In genomic region chr17:3610928-3611780, GRCm38 (mm10) we compare ENCODE assay signal across 8 mouse cellular contexts. TPM values are rescaled to one million over a fixed set of nuclear protein-coding genes. Genes with fewer than 3 reads are reported as not detected.
DNase-seq lines count a peak whose midpoint lies in the region; ATAC-seq and TF ChIP-seq lines count a peak whose summit lies in the region.

No protein-coding gene starts in this region.

- ATAC-seq in embryonic facial prominence, embryonic 15.5 days (ENCODE audit: insufficient number of reproducible peaks, low FRiP score, low TSS enrichment, low read depth) = no peak
- peak; percentile 77 for ATAC-seq in neural tube, embryonic 12.5 days (ENCODE audit: low FRiP score, low read depth)

- no peaks in the 10 kb centered on the region for H3K27me3 ChIP-seq in embryonic facial prominence, embryonic 15.5 days
- H3K27me3 ChIP-seq in neural tube, embryonic 12.5 days (replicated peaks) = no peaks in the 10 kb centered on the region

- H3K9ac ChIP-seq in embryonic facial prominence, embryonic 15.5 days = no peak overlapping the region
- 0 out of 2 replicates have a peak overlapping the region, but pooled peaks have one; percentile 40 for H3K9ac ChIP-seq in neural tube, embryonic 12.5 days

- H3K4me2 ChIP-seq in embryonic facial prominence, embryonic 15.5 days (replicated peaks) = peak overlapping the region; percentile 45
- peak overlapping the region; percentile 57 for H3K4me2 ChIP-seq in neural tube, embryonic 12.5 days (replicated peaks)

- H3K4me1 ChIP-seq in embryonic facial prominence, embryonic 15.5 days = no peaks in the 10 kb centered on the region
- H3K4me1 ChIP-seq in neural tube, embryonic 12.5 days = peaks cover 10% of the 10 kb centered on the region; the same call in 1 of the 2 replicates

- H3K4me3 ChIP-seq in embryonic facial prominence, embryonic 15.5 days (replicated peaks) = peak overlapping the region; percentile 27
- peak overlapping the region; percentile 45 for H3K4me3 ChIP-seq in layer of hippocampus, adult 2 months
- peak overlapping the region; percentile 25 for H3K4me3 ChIP-seq in neural tube, embryonic 12.5 days

- H3K36me3 ChIP-seq in embryonic facial prominence, embryonic 15.5 days = no peaks in the 10 kb centered on the region
- no peaks in the 10 kb centered on the region for H3K36me3 ChIP-seq in neural tube, embryonic 12.5 days

- peak; percentile 47 for TF ChIP-seq CTCF in layer of hippocampus, adult 2 months (conservative IDR thresholded peaks at IDR 0.05)

- no peak overlapping the region for H3K27ac ChIP-seq in embryonic facial prominence, embryonic 15.5 days (replicated peaks)
- H3K27ac ChIP-seq in layer of hippocampus, adult 2 months = peak overlapping the region; percentile 81
- H3K27ac ChIP-seq in neural tube, embryonic 12.5 days = peak overlapping the region; percentile 33; the same call in 1 of the 2 replicates

- H3K9me3 ChIP-seq in embryonic facial prominence, embryonic 15.5 days (replicated peaks) = no peaks in the 10 kb centered on the region
- no peaks in the 10 kb centered on the region for H3K9me3 ChIP-seq in neural tube, embryonic 12.5 days

- WGBS in embryonic facial prominence, embryonic 15.5 days = 17% methylated on average over 21 of the region's 21 CpGs
- 15% methylated on average over 21 of the region's 21 CpGs for WGBS in neural tube, embryonic 12.5 days

- DNase-seq in cerebellum, adult 11-12 months = peak; percentile 12
- no peak for DNase-seq in cerebellum, adult 9-11 months
- peak; percentile 6 for DNase-seq in MN1 (ENCODE audit: low spot score)
- peak in 1 of 2 experiments; percentile 33 for DNase-seq in layer of hippocampus, adult 2 months (ENCODE audit: low spot score in 2 of 2)
- DNase-seq in spleen, postnatal 4 days (ENCODE audit: low spot score in 2 of 2) = no peak
- no peak for DNase-seq in gastrocnemius, postnatal 10 days

RNA-seq across cellular contexts. Expression of gene Tfb1m, which starts 53.6 kb away (rescaled TPM):
- 13.1 and 14.1 TPM in 2 replicates for polyA plus RNA-seq in embryonic facial prominence, embryonic 15.5 days (2015; fragmentation: Nextera tagmentation; extraction: Ambion mirVana)
- 1 to 10 TPM; 5.7 to 7.1 TPM for total RNA-seq in layer of hippocampus, adult 2 months (2021)
- 16.3 and 17.6 TPM in 2 replicates for polyA plus RNA-seq in neural tube, embryonic 12.5 days (2016; fragmentation: Nextera tagmentation; extraction: Ambion mirVana)
- total RNA-seq in gastrocnemius, postnatal 10 days (2021) = 1 to 10 TPM; 8.5 to 9.6 TPM

Comparison
In these comparisons a context has a peak if more than half of its experiments do, and no peak if none do; other contexts are left out.
1. DNase-seq: peak in cerebellum, adult 11-12 months (single experiment) and MN1 (single experiment); none in cerebellum, adult 9-11 months (single experiment), spleen, postnatal 4 days (0 of 2) and gastrocnemius, postnatal 10 days (single experiment).
2. Peak in every context shown above with its lines, with median percentiles within 50 percentile points of each other: H3K4me3 ChIP-seq.